Mouse (Mus musculus) frontal cortex, adult 2 months (tissue): ENCODE data around the gene Zcchc13. TPM values are rescaled to one million over a fixed set of nuclear protein-coding genes. Genes with fewer than 3 reads are reported as not detected.
"Not testable (repeated sequence)": the region's sequence is repeated elsewhere in the genome, so short reads cannot be mapped to it uniquely, and the experiment has no call there.

Experiments
- DNase-seq, 2 experiments: peaks; one replicate each; pipeline ENCODE4 v3.0.0; 2022; ENCODE audit warnings: low spot score in 1 of 2; ENCODE audit errors: extremely low spot score in 1 of 2
- polyA plus RNA-seq: library from polyadenylated mRNA; depleted of rRNA; stranded (reverse); fragments of >200 nt; gene quantifications from 2 replicates; pipeline ENCODE4 v1.2.3, GENCODE M21; 2012; rRNA removed

Zcchc13 gene
- polyA plus RNA-seq, 1 experiment, result 0.16 TPM

- no peak for DNase-seq
Measured at GRCm38 (mm10) chrX:103638566-103638965, 8.2 kb downstream of the Zcchc13 start.

DNA sequence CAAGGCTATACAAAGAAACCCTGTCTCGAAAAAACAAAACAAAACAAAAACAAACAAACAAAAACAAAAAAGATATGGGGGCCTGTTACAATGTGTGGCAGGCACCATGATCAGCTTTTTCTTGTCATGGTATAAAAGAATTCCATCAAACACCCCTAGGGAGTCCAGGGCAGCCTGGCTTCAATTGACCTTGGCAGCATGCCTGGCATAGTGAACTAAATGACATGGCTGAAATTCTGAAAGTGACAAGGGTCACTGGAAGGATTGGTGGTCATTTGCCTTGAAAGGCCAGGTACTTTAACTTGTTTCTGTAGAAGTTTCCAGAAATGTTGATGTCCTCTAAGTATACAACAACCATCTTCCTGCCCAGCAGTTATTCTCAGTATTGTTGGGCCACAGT lies 13.9 kb downstream of the Zcchc13 start:
- no peak for DNase-seq

DNA sequence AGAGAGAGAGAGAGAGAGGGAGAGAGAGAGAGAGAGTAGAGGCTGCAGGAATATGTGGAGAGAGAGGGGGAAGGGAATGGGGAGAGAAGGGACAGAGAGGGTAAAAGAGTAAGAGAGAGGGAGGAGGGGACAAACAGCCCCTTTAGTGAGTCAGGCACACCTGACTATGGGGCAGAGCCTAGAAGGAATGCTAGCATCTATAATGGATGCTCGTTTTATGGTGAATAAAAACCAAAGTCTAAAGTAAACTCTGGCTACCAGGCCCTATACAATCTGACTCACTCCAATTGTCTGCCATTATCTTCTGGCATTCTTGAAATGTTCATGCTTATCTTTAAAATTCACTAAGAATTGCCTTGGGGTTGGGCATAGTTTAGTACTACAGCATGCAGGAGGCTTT lies 21.7 kb downstream of the Zcchc13 start:
- DNase-seq, result no peak

- no peak for DNase-seq
Measured at GRCm38 (mm10) chrX:103653021-103653420, 22.6 kb downstream of the Zcchc13 start.

DNA sequence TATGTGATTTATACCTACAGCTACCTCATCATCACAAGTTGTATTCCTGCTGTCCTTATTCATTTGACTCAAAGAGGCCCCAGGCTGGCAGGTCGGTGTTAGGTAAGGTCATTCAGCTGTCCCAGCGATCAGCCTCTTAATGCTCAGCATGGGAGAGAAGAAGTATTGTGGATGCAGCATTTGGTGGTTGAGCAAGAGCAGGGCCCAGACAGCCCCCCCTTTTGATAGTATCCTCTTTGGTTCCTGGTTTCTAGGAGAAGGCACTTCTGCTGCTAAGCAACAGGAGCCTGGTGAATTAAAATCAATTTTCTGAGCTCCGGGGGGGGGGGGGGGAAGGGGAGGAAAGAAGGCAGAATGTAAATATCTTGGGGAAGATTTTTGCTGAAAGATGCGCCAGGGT lies 28.6 kb downstream of the Zcchc13 start:
- DNase-seq, result peak in 1 of 2 experiments; percentile 0

DNA sequence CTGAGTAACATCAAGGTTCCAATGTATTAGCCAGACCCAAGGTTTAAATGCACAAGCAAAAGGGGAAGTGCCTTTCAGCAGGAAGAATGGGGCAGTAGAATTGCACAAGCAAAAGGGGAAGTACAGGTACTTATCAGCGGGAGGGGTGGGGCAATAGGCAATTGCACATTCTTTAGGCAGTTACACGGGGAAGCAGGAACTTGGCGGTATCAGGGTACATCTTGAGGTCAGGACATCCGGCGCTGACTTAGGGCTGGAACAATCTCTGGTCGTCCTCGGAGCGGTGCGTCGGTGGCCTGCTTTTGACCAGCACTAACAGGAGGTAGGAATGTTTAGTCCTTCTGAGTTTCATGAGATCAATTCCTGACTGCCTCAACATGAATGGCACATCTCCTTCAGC lies 34.1 kb downstream of the Zcchc13 start:
- DNase-seq, result not testable (repeated sequence)

DNA sequence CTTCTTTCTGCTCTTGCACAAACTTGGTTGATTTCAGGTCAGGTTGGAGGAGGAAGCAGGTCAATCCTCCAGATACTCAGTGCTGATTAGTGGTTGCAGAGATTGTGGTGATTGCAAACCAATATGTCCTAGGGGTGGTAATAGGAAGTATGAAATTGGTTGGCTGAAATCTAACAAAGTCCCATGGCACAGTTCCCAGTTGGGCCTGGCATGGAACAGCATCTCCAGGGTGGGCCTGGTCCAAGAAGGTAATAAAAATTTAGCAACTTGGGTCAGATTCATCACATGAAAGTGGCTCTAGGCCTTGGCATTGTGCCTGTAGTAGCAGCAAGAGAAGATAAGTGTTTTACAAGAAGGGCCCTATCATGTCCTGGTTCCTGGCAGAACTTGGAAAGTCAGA lies 39.9 kb downstream of the Zcchc13 start:
- no peak for DNase-seq

DNA sequence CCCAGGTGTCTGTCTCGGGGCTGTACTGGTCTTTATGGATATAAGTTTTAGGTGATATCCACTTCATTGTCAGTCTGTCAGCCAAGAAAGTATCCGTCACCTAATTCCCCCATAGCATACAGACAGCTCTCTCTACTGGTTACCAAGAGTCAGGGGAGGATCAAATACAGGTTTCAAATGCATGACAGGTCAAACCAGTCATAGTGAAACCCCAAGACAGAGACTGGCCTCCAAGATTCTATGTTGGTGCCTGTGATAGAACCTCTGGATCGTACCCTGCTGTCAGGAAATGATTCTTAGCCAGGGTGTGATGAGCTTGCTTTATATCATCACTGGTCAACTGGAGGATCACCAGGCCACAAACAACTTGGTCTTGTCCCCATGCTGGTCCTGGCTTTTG lies 43.4 kb downstream of the Zcchc13 start:
- DNase-seq, result no peak

GRCm38 (mm10) chrX:103674674-103675073 lies 44.3 kb downstream of the Zcchc13 start:
- DNase-seq, result peak in 1 of 2 experiments; percentile 38

Other genes starting within 250 kb of the Zcchc13 start
- 0.92 and 1.1 TPM in 2 replicates for gene Tsx, start 216.1 kb upstream of the Zcchc13 start, polyA plus RNA-seq
- not detected in 2 replicates for gene Gm26992, start 208.6 kb upstream of the Zcchc13 start, polyA plus RNA-seq
- gene Slc16a2, start 191.4 kb downstream of the Zcchc13 start, polyA plus RNA-seq, result 27.3 and 29.7 TPM in 2 replicates